Mouse (Mus musculus) lung, embryonic 16.5 days (tissue): Measurements from ENCODE around the gene Cmas. TPM values are rescaled to one million over a fixed set of nuclear protein-coding genes. Genes with fewer than 3 reads are reported as not detected.

Source experiments
- ATAC-seq: fragments of 200-750 bp; cut with Nextera tagmentation; 2 replicates; pipeline ENCODE4 v1.8.0; 2017; ENCODE audit warnings: low read depth, mild to moderate bottlenecking, moderate library complexity
- H3K27ac ChIP-seq: fragments of 300-500 bp; sonication (generic); 2 replicates; pipeline ENCODE4 v1.5.1; 2014; ENCODE audit warnings: mild to moderate bottlenecking, control low read depth, low read length
- H3K27me3 ChIP-seq: fragments of 300-500 bp; sonication (generic); 2 replicates; pipeline ENCODE4 v1.6.1; 2014; ENCODE audit warnings: low read depth, low read length, mixed read lengths; ENCODE audit not compliant: control insufficient read depth, insufficient read depth
- H3K36me3 ChIP-seq: fragments of 300-500 bp; sonication (generic); 2 replicates; pipeline ENCODE4 v1.6.1; 2014; ENCODE audit warnings: low read length; ENCODE audit not compliant: control insufficient read depth, insufficient read depth
- H3K4me1 ChIP-seq: fragments of 300-500 bp; sonication (generic); replicated peaks from 2 replicates; pipeline ENCODE4 v1.6.1; 2014; ENCODE audit warnings: low read length, mixed read lengths; ENCODE audit not compliant: control insufficient read depth, insufficient read depth
- H3K4me2 ChIP-seq: fragments of 300-500 bp; sonication (generic); 2 replicates; pipeline ENCODE4 v1.6.1; 2014; ENCODE audit warnings: low read depth, low read length, control low read depth
- H3K4me3 ChIP-seq: fragments of 300-500 bp; sonication (generic); 2 replicates; pipeline ENCODE4 v1.5.1; 2014; ENCODE audit warnings: mild to moderate bottlenecking, low read length, control low read depth
- H3K9ac ChIP-seq: fragments of 300-500 bp; sonication (generic); 2 replicates; pipeline ENCODE4 v1.6.1; 2014; ENCODE audit warnings: low read length, control low read depth
- H3K9me3 ChIP-seq: fragments of 300-500 bp; sonication (generic); 2 replicates; pipeline ENCODE4 v1.6.1; 2016; ENCODE audit warnings: low read length; ENCODE audit not compliant: control insufficient read depth
- WGBS: fragments of 180-500 bp; shearing (Covaris S2); extraction: QIAGEN DNeasy Blood & Tissue Kit; methylation state at CpG from one replicate; pipeline ENCODE4 v1.1.7; 2014; 5-methylcytosine and 5-hydroxymethylcytosine counted together
- polyA plus RNA-seq: library from polyadenylated mRNA; unstranded; fragments of >200 nt; fragmentation: Nextera tagmentation; extraction: Ambion mirVana; gene quantifications from 2 replicates; pipeline ENCODE4 v1.2.1, GENCODE M21; 2015

Gene Cmas
- polyA plus RNA-seq, 1 experiment from 2014 or later, result 65.1 TPM

DNA sequence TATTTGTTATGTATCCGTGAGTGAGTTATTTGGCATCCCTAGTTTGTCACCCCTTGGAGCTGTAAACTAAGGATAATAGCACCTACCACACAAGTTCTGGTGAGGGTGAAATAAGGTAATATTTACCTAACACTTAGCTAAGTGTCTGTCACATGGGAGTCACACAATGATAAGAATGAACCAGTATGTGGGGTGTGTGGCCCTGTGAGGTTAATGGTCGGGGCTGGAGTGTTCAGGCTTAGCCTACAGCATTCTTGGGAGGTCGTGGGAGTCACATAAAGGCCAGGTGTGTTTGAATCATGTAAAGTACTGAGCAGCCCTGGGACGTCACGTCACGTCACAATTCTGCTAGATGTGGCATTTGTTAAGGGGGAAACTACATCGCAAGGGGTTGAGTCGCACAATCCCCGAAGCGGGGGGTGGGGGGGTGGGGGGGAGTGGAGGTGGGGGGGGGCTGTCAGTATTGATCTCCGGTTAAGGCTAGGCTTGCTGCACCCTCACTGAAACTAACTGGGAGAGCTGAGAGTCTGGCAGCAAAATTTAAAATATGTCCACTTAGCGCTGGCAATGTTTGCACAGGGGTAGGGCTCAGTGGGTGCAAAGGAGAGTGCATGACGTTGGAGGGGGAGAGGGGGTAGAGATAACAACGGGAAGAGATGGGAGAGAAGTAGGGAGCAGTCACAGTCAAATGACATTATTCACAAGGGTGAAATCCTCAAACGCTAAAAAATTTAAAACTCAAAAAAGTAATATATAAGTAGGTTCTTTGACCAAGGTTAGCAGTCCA, 39.4 kb downstream of the Cmas start:
- Histone ChIP-seq H3K4me1 (peaks cover 5% of the 10 kb centered on the region), H3K9me3 (no peaks in the 10 kb centered on the region), H3K27me3 (no peaks in the 10 kb centered on the region), H3K9ac (no peak overlapping the region), H3K4me3 (no peak overlapping the region), H3K27ac (no peak overlapping the region), H3K4me2 (peak overlapping the region; percentile 14; the same call in 1 of the 2 replicates), H3K36me3 (no peaks in the 10 kb centered on the region)
- WGBS, result 23% methylated on average over 15 of the region's 15 CpGs
- ATAC-seq, result peak; percentile 85

DNA sequence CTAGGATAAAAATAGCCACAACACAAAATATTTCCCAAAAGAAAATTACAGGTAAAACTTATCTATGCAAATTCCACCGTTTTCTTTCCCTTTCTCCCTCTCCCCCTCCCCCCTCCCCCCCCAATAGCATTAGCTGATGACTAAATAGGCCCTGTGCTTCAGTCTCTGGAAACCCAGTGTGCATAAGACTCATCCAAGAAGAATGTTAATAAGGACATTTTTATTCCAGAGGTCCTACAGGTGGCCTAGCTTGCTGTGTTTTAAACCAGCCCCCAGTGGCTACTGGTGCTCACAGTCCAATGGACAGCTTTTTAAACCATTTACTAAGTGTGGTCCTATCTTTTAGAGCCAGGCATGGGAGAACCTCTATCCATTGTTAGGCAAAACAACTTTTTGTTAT, 41.5 kb downstream of the Cmas start:
- no peak for ATAC-seq
- H3K27ac ChIP-seq, result no peak overlapping the region
- no peak overlapping the region for H3K4me3 ChIP-seq
- no peak overlapping the region for H3K4me2 ChIP-seq
- WGBS, result 79% methylated on average over 1 of the region's 1 CpGs
- no peaks in the 10 kb centered on the region for H3K9me3 ChIP-seq
- no peak overlapping the region for H3K9ac ChIP-seq
- H3K4me1 ChIP-seq, result peaks cover 5% of the 10 kb centered on the region
- no peaks in the 10 kb centered on the region for H3K36me3 ChIP-seq
- H3K27me3 ChIP-seq, result no peaks in the 10 kb centered on the region

DNA sequence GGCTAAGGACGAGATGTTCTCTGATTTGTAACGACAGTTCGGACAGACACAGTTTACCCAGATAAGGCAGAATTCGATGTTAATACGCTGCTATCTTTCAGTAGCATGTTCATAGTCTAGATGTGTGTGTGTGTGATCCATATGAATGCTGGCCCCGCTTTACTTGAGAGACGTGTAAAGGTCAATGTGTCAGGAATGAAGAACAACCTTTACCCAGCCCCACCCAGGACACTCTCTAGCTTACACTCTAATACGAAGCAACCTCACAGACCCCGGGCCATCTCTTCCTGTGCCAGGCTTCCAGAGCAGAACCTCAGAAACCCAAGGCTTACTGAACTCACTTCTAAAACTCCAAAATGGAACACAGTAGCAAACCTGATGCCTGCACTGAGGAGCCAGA, 42.4 kb downstream of the Cmas start:
- H3K27me3 ChIP-seq, result no peaks in the 10 kb centered on the region
- H3K4me1 ChIP-seq, result peaks cover under 1% of the 10 kb centered on the region; the same call in 1 of the 2 replicates
- no peak overlapping the region for H3K4me3 ChIP-seq
- no peak for ATAC-seq
- H3K4me2 ChIP-seq, result no peak overlapping the region
- H3K36me3 ChIP-seq, result no peaks in the 10 kb centered on the region
- no peak overlapping the region for H3K9ac ChIP-seq
- WGBS, result 82% methylated on average over 9 of the region's 9 CpGs
- no peaks in the 10 kb centered on the region for H3K9me3 ChIP-seq
- H3K27ac ChIP-seq, result no peak overlapping the region

DNA sequence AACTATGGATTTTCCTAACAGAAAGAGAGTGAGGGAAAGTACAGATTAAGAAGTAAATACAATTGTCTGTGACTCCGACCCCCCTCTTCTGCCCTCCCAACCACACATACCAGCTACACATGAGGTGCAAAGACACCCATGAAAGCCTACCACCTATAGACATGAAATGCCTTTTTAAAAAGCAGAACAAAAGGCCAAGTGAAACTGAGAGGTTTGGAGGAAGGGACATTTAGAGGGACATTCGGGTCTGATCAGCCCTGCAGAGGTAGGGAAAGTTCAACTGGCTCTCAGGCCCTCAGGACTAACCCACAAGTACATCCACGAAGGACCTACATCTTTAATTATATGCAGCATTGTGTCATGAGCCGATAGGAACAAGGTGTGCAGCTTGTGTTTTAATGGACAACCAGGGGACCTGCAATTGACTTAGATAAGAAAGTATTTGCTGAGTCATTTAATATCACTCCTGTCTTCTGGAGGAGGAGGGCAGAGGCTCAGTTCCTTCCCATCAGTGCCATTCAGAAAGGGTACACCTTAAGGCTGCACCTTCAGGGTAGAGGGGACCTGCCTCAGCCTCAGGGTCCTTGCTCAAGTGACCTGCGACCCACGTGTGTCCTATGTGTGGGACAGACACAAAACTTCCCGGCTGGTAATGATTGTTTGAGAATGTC, 43.4 kb downstream of the Cmas start:
- H3K36me3 ChIP-seq, result no peaks in the 10 kb centered on the region
- no peaks in the 10 kb centered on the region; the same call in 1 of the 2 replicates for H3K4me1 ChIP-seq
- no peak for ATAC-seq
- no peak overlapping the region for H3K4me3 ChIP-seq
- H3K27ac ChIP-seq, result no peak overlapping the region
- WGBS, result 68% methylated on average over 7 of the region's 7 CpGs
- no peak overlapping the region for H3K9ac ChIP-seq
- no peaks in the 10 kb centered on the region for H3K27me3 ChIP-seq
- H3K9me3 ChIP-seq, result no peaks in the 10 kb centered on the region
- no peak overlapping the region for H3K4me2 ChIP-seq

DNA sequence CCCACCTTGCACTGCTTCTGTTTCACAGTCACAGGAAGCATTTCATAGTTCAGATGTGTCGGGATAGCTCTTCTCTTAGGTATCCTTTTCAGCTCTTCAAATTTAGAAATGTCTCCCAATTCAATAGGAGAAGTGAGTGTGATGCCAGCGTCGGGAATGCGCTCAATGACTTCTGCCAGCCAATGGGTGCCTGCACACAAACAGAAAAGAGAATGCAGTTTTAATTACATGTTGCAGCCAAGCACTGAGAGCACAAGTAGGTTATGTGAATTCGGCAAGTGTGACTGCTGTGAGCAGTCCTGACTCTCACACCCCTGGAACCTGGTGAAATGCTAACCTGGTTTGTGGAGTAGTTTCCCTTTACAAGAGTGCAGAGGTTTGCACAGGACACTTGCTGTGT, 45.2 kb downstream of the Cmas start:
- H3K4me1 ChIP-seq, result no peaks in the 10 kb centered on the region
- H3K27me3 ChIP-seq, result no peaks in the 10 kb centered on the region
- H3K4me2 ChIP-seq, result no peak overlapping the region
- no peak overlapping the region for H3K9ac ChIP-seq
- no peak overlapping the region for H3K4me3 ChIP-seq
- H3K36me3 ChIP-seq, result no peaks in the 10 kb centered on the region
- H3K9me3 ChIP-seq, result no peaks in the 10 kb centered on the region
- no peak overlapping the region for H3K27ac ChIP-seq
- 77% methylated on average over 5 of the region's 5 CpGs for WGBS
- ATAC-seq, result no peak

DNA sequence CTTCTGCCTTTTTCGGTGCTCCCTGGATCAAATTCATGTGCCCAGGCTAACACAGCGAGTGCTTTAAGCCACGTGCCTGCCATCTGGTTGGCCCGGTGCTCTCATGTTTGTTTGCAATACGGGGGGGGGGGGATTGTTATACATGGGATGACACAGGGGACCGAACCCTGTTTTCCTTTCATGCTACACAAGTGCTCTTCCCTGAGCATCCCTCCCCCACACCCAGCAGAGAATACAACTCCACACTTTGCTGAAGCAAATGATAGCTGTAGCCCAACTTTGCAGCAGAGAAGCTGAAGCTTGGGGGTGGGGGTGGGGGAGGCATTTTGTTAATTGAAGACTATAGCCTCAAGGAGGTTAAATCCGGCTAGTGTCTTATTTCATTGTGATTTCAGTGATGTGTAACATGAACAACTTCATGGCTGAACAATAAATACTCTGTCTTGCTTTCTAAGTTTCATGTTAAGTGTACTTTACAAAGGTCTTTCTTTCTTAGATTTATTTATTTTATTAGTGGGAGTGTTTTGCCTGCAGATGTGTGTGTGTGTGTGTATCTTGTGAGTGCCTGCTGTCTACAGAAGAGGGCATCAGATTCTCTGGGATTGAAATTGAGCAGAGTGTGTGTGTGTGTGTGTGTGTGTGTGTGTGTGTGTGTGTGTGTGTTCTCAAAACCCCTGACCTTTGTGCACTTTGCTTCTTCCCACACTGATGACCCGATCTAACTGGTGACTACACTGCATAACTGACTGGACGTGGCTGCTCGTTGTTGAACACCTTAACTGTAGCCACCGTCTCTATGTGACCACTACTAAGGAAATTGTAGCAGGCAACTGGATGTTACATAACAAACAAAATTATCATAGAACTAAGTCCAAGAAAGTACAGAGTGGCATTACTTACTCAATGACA, 46.4 kb downstream of the Cmas start:
- no peaks in the 10 kb centered on the region for H3K9me3 ChIP-seq
- H3K9ac ChIP-seq, result no peak overlapping the region
- ATAC-seq, result no peak
- 31% methylated on average over 11 of the region's 11 CpGs for WGBS
- H3K4me3 ChIP-seq, result no peak overlapping the region
- H3K36me3 ChIP-seq, result no peaks in the 10 kb centered on the region
- no peak overlapping the region for H3K27ac ChIP-seq
- H3K4me1 ChIP-seq, result no peaks in the 10 kb centered on the region
- H3K4me2 ChIP-seq, result no peak overlapping the region
- no peaks in the 10 kb centered on the region for H3K27me3 ChIP-seq

DNA sequence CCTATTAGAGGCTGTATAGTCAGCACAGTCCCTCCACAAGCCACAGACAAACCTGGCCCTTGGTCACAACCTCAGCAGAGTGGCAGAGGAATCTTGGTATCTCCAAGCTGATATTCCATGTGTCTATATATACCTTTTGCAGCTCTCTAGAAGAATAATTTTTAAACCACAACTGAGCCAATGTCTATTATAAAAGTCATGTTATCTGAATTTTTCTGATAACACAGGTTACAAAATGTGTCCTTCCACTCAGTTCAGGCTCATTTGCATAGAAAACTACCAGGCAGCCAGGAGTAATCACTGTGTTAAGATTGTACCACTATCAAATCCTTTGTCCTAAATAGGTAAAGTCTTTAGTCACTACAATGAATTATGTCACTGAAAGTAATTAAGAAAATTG, 47.9 kb downstream of the Cmas start, which contains the start of gene Sult6b2:
Gene Sult6b2 (minus strand): TSS at position 101 of the 400 bp plus-strand sequence.
- Histone ChIP-seq H3K4me3 (no peak within 1 kb of the TSS), H3K4me1 (no peaks in the 10 kb centered on the region), H3K9me3 (no peaks in the 10 kb centered on the region), H3K4me2 (no peak within 1 kb of the TSS), H3K27me3 (no peaks in the 10 kb centered on the region), H3K9ac (no peak within 1 kb of the TSS), H3K27ac (no peak within 1 kb of the TSS), H3K36me3 (no peaks in the 10 kb centered on the region)
- ATAC-seq, result no peak

DNA sequence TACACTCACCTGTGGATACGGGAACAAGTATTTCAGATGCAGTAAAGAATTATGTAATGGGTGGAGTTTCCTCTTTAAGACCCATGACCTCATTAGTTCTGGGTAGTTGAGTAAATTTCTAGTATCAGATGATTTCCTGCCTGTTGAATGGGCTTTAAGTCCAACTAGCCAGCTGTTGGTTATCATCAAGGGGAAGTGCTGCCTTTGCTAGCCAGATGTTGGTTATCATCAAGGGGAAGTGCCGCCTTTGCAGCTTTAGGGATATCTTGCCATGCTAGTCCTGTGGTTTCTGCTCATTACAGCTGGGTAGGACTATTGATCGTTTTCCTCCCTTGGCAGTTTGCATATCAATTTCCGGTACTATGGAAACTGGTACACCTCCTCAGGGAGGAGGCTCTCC, 49.8 kb downstream of the Cmas start:
- no peaks in the 10 kb centered on the region for H3K9me3 ChIP-seq
- no peaks in the 10 kb centered on the region for H3K27me3 ChIP-seq
- no peak for ATAC-seq
- WGBS, result 78% methylated on average over 4 of the region's 4 CpGs
- H3K9ac ChIP-seq, result no peak overlapping the region
- H3K36me3 ChIP-seq, result no peaks in the 10 kb centered on the region
- H3K4me3 ChIP-seq, result no peak overlapping the region
- H3K4me1 ChIP-seq, result no peaks in the 10 kb centered on the region
- no peak overlapping the region for H3K4me2 ChIP-seq
- H3K27ac ChIP-seq, result no peak overlapping the region
